Mouse (Mus musculus): ENCODE measurements around the gene Fetub. TPM values are rescaled to one million over a fixed set of nuclear protein-coding genes. Genes with fewer than 3 reads are reported as not detected.

The Fetub gene
- polyA plus RNA-seq (2015; fragmentation: Illumina TruSeq; extraction: RNeasy Lipid Tissue Mini Kit (QIAGEN cat#74804); ENCODE audit: insufficient read depth, low read depth, low replicate concordance): not detected

GRCm38 (mm10) chr16:22918034-22918433 lies at the start of gene Fetub:
Fetub (plus strand) TSS chr16:22918334.

GRCm38 (mm10) chr16:22890683-22891510 lies 27.2 kb upstream of the Fetub start, which contains the start of gene Ahsg:
Ahsg (plus strand) TSS chr16:22891277.

DNA sequence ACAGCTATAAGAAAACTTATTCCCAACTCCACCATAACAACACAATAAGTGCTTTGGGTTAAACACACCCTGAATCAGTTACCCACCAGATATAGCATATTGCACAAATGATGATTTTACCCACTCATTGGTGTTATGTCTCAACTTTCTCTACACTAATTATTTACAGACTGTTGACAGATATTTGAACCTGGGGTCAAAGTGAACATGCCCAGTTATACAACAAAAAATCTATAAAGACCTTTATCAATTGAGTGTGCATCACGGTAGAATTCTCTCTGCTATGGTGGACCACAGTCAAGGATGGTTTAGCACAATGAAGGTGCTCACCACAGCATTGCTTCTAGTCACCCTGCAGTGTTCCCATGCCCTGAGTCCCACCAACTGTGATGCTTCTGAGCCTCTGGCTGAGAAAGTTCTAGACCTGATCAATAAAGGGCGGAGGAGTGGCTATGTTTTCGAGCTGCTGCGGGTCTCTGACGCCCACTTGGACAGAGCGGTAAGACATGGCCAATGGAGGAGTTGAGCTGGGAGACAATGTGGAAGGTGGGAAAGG lies 32.8 kb downstream of the Fetub start, which contains the start of gene Hrg:
Hrg (plus strand) TSS at position 233 of the 556 bp plus-strand sequence.

Other genes starting within 250 kb of the Fetub start
- gene Crygs, start 106.8 kb upstream of the Fetub start, polyA plus RNA-seq (2015; fragmentation: Illumina TruSeq; extraction: RNeasy Lipid Tissue Mini Kit (QIAGEN cat#74804); ENCODE audit: insufficient read depth, low read depth, low replicate concordance): not detected
- 9.3 TPM for gene Tbccd1, start 60.7 kb upstream of the Fetub start, polyA plus RNA-seq (2015; fragmentation: Illumina TruSeq; extraction: RNeasy Lipid Tissue Mini Kit (QIAGEN cat#74804); ENCODE audit: insufficient read depth, low read depth, low replicate concordance)
- 63.1 TPM for gene Dnajb11, start 60.5 kb upstream of the Fetub start, polyA plus RNA-seq (2015; fragmentation: Illumina TruSeq; extraction: RNeasy Lipid Tissue Mini Kit (QIAGEN cat#74804); ENCODE audit: insufficient read depth, low read depth, low replicate concordance)
- gene Ahsg, start 27.1 kb upstream of the Fetub start, polyA plus RNA-seq (2015; fragmentation: Illumina TruSeq; extraction: RNeasy Lipid Tissue Mini Kit (QIAGEN cat#74804); ENCODE audit: insufficient read depth, low read depth, low replicate concordance): not detected
- gene Hrg, start 32.7 kb downstream of the Fetub start, polyA plus RNA-seq (2015; fragmentation: Illumina TruSeq; extraction: RNeasy Lipid Tissue Mini Kit (QIAGEN cat#74804); ENCODE audit: insufficient read depth, low read depth, low replicate concordance): not detected
- gene Kng2, start 111.1 kb downstream of the Fetub start, polyA plus RNA-seq (2015; fragmentation: Illumina TruSeq; extraction: RNeasy Lipid Tissue Mini Kit (QIAGEN cat#74804); ENCODE audit: insufficient read depth, low read depth, low replicate concordance): 1.1 TPM
- gene Kng1, start 139.5 kb downstream of the Fetub start, polyA plus RNA-seq (2015; fragmentation: Illumina TruSeq; extraction: RNeasy Lipid Tissue Mini Kit (QIAGEN cat#74804); ENCODE audit: insufficient read depth, low read depth, low replicate concordance): not detected
- 172 TPM for gene Eif4a2, start 189.1 kb downstream of the Fetub start, polyA plus RNA-seq (2015; fragmentation: Illumina TruSeq; extraction: RNeasy Lipid Tissue Mini Kit (QIAGEN cat#74804); ENCODE audit: insufficient read depth, low read depth, low replicate concordance)
- 1.1 TPM for gene Rfc4, start 209.4 kb downstream of the Fetub start, polyA plus RNA-seq (2015; fragmentation: Illumina TruSeq; extraction: RNeasy Lipid Tissue Mini Kit (QIAGEN cat#74804); ENCODE audit: insufficient read depth, low read depth, low replicate concordance)
- gene Adipoq, start 228.2 kb downstream of the Fetub start, polyA plus RNA-seq (2015; fragmentation: Illumina TruSeq; extraction: RNeasy Lipid Tissue Mini Kit (QIAGEN cat#74804); ENCODE audit: insufficient read depth, low read depth, low replicate concordance): 26.9 TPM

Data from pancreas, adult 10 weeks (tissue).